Mouse (Mus musculus): ENCODE results near the gene Rnft2. TPM values are rescaled to one million over a fixed set of nuclear protein-coding genes. Genes with fewer than 3 reads are reported as not detected.
A peak's percentile ranks its signal among the peaks of the same experiment; 100 is the strongest.

The Rnft2 gene
- polyA plus RNA-seq, 1 experiment from 2014 or later = 12.7 TPM

GRCm38 (mm10) chr5:118199670-118200069 is 45.2 kb downstream of the Rnft2 start:
- 57% methylated on average over 5 of the region's 5 CpGs for WGBS
- H3K9me3 ChIP-seq (replicated peaks) = no peaks in the 10 kb centered on the region
- H3K4me1 ChIP-seq = no peaks in the 10 kb centered on the region
- no peak for ATAC-seq (ENCODE audit: low FRiP score)
- H3K9ac ChIP-seq (replicated peaks) = no peak overlapping the region
- H3K4me2 ChIP-seq = no peak overlapping the region
- H3K4me3 ChIP-seq (replicated peaks) = no peak overlapping the region
- H3K36me3 ChIP-seq = peaks cover 26% of the 10 kb centered on the region
- H3K27me3 ChIP-seq (replicated peaks) = no peaks in the 10 kb centered on the region
- no peak overlapping the region for H3K27ac ChIP-seq (replicated peaks)

DNA sequence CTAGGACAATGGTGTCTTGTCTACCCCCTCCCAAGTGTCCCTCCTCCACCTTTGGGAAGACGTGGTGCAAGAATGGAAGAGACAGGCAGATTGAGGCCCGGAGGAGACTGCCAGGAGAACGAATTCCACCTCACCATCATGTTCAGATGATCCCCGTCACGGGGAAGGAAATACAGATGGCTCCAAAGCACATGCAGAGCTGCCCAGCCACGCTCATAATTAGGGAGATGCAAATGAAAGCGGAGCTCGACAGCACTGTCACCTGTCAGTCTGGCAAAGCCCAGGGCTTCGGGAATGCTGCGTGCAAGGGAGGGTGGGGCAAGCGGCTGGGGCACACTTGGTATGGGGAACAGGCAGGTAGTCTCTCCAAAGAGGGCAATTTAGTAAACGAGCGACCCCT is 47.5 kb downstream of the Rnft2 start:
- Histone ChIP-seq H3K4me1 (peaks cover 7% of the 10 kb centered on the region; the same call in 1 of the 2 replicates), H3K4me3 (replicated peaks) (no peak overlapping the region), H3K27me3 (replicated peaks) (0 out of 2 replicates have a peak, but pooled peaks cover 3% of the 10 kb centered on the region), H3K9me3 (replicated peaks) (no peaks in the 10 kb centered on the region), H3K36me3 (peaks cover 24% of the 10 kb centered on the region), H3K27ac (replicated peaks) (no peak overlapping the region), H3K9ac (replicated peaks) (no peak overlapping the region), H3K4me2 (no peak overlapping the region)
- ATAC-seq (ENCODE audit: low FRiP score) = no peak
- whole genome bisulfite sequencing = 72% methylated on average over 13 of the region's 13 CpGs

GRCm38 (mm10) chr5:118192221-118192620 is 52.7 kb downstream of the Rnft2 start:
- H3K27me3 ChIP-seq (replicated peaks) = 0 out of 2 replicates have a peak, but pooled peaks cover 3% of the 10 kb centered on the region
- no peak for ATAC-seq (ENCODE audit: low FRiP score)
- no peaks in the 10 kb centered on the region for H3K36me3 ChIP-seq
- no peak overlapping the region for H3K4me3 ChIP-seq (replicated peaks)
- H3K9me3 ChIP-seq (replicated peaks) = no peaks in the 10 kb centered on the region
- H3K27ac ChIP-seq (replicated peaks) = no peak overlapping the region
- WGBS = 7% methylated on average over 18 of the region's 18 CpGs
- H3K4me1 ChIP-seq = peaks cover 13% of the 10 kb centered on the region
- H3K4me2 ChIP-seq = no peak overlapping the region
- H3K9ac ChIP-seq (replicated peaks) = no peak overlapping the region

GRCm38 (mm10) chr5:118190491-118190890 is 54.4 kb downstream of the Rnft2 start:
- ATAC-seq (ENCODE audit: low FRiP score) = no peak
- peaks cover 19% of the 10 kb centered on the region for H3K4me1 ChIP-seq
- 91% methylated on average over 9 of the region's 9 CpGs for WGBS

DNA sequence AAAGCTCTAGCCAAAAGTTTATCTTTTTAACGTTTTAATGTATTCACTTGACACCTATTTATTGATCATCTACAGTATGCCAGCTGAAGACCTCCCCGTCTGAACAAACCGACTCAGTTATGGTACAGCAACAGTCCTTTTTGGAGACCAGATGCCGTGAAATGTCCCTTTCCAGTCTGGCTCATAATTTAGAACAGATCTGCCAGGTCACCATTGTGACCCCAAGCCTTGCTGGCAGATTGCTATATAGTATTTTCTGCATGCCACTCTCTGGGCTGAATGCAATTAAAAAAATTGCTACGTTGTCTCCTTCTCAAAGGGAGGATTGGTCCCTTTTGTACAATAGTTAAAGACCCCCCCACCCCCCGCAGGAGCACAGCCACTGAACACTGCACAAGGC is 56.6 kb downstream of the Rnft2 start:
- H3K27me3 ChIP-seq (replicated peaks) = no peaks in the 10 kb centered on the region
- H3K4me1 ChIP-seq = peaks cover 19% of the 10 kb centered on the region
- H3K9me3 ChIP-seq (replicated peaks) = no peaks in the 10 kb centered on the region
- H3K4me3 ChIP-seq (replicated peaks) = no peak overlapping the region
- no peaks in the 10 kb centered on the region for H3K36me3 ChIP-seq
- 50% methylated on average over 6 of the region's 6 CpGs for WGBS
- H3K9ac ChIP-seq (replicated peaks) = no peak overlapping the region
- no peak for ATAC-seq (ENCODE audit: low FRiP score)
- no peak overlapping the region for H3K4me2 ChIP-seq
- H3K27ac ChIP-seq (replicated peaks) = no peak overlapping the region

More at GRCm38 (mm10) chr5:118190491-118190890, 54.4 kb downstream of the Rnft2 start:
- Histone ChIP-seq H3K27me3 (replicated peaks) (0 out of 2 replicates have a peak, but pooled peaks cover 3% of the 10 kb centered on the region), H3K9ac (replicated peaks) (no peak overlapping the region), H3K9me3 (replicated peaks) (no peaks in the 10 kb centered on the region), H3K36me3 (no peaks in the 10 kb centered on the region), H3K4me2 (no peak overlapping the region), H3K27ac (replicated peaks) (no peak overlapping the region), H3K4me3 (replicated peaks) (no peak overlapping the region)

- H3K27ac ChIP-seq (replicated peaks) = no peak overlapping the region
- H3K27me3 ChIP-seq (replicated peaks) = no peaks in the 10 kb centered on the region
- no peak for ATAC-seq (ENCODE audit: low FRiP score)
- WGBS = 56% methylated on average over 9 of the region's 9 CpGs
- H3K36me3 ChIP-seq = no peaks in the 10 kb centered on the region
- peaks cover 9% of the 10 kb centered on the region for H3K4me1 ChIP-seq
- H3K9me3 ChIP-seq (replicated peaks) = no peaks in the 10 kb centered on the region
- no peak overlapping the region for H3K4me3 ChIP-seq (replicated peaks)
- H3K9ac ChIP-seq (replicated peaks) = no peak overlapping the region
- no peak overlapping the region for H3K4me2 ChIP-seq
These were observed 57.8 kb downstream of the Rnft2 start for GRCm38 (mm10) chr5:118186903-118187633.

GRCm38 (mm10) chr5:118177640-118178039 is 67.3 kb downstream of the Rnft2 start:
- Histone ChIP-seq H3K27me3 (replicated peaks) (peaks cover 27% of the 10 kb centered on the region), H3K9me3 (replicated peaks) (no peaks in the 10 kb centered on the region)
- WGBS = 82% methylated on average over 7 of the region's 7 CpGs

GRCm38 (mm10) chr5:118175137-118175536 is 69.8 kb downstream of the Rnft2 start:
- peak overlapping the region; percentile 29; the same call in 1 of the 2 replicates for H3K4me3 ChIP-seq (replicated peaks)
- no peak overlapping the region for H3K27ac ChIP-seq (replicated peaks)
- H3K36me3 ChIP-seq = no peaks in the 10 kb centered on the region
- peak overlapping the region; percentile 57; the same call in 1 of the 2 replicates for H3K4me2 ChIP-seq
- H3K27me3 ChIP-seq (replicated peaks) = peaks cover 45% of the 10 kb centered on the region
- H3K4me1 ChIP-seq = peaks cover 29% of the 10 kb centered on the region
- WGBS = 38% methylated on average over 2 of the region's 2 CpGs
- H3K9me3 ChIP-seq (replicated peaks) = no peaks in the 10 kb centered on the region
- H3K9ac ChIP-seq (replicated peaks) = no peak overlapping the region
- ATAC-seq (ENCODE audit: low FRiP score) = no peak

More at GRCm38 (mm10) chr5:118177640-118178039, 67.3 kb downstream of the Rnft2 start:
- peaks cover 10% of the 10 kb centered on the region for H3K4me1 ChIP-seq
- no peak for ATAC-seq (ENCODE audit: low FRiP score)
- no peak overlapping the region for H3K27ac ChIP-seq (replicated peaks)
- no peak overlapping the region for H3K9ac ChIP-seq (replicated peaks)
- H3K4me3 ChIP-seq (replicated peaks) = no peak overlapping the region
- no peak overlapping the region for H3K4me2 ChIP-seq
- H3K36me3 ChIP-seq = no peaks in the 10 kb centered on the region

- H3K27me3 ChIP-seq (replicated peaks) = peaks cover 47% of the 10 kb centered on the region
- ATAC-seq (ENCODE audit: low FRiP score) = no peak
- no peaks in the 10 kb centered on the region for H3K9me3 ChIP-seq (replicated peaks)
- no peak overlapping the region; the same call in 1 of the 2 replicates for H3K9ac ChIP-seq (replicated peaks)
- peak overlapping the region; percentile 29 for H3K4me3 ChIP-seq (replicated peaks)
- H3K36me3 ChIP-seq = no peaks in the 10 kb centered on the region
- WGBS = under 1% methylated on average over 19 of the region's 22 CpGs
- peak overlapping the region; percentile 57 for H3K4me2 ChIP-seq
- peaks cover 30% of the 10 kb centered on the region for H3K4me1 ChIP-seq
- H3K27ac ChIP-seq (replicated peaks) = no peak overlapping the region
These were observed 70.5 kb downstream of the Rnft2 start for GRCm38 (mm10) chr5:118174310-118175009.

- H3K9ac ChIP-seq (replicated peaks) = no peak overlapping the region
- H3K27ac ChIP-seq (replicated peaks) = no peak overlapping the region
- WGBS = under 1% methylated on average over 27 of the region's 27 CpGs
- no peaks in the 10 kb centered on the region for H3K36me3 ChIP-seq
- peaks cover 38% of the 10 kb centered on the region for H3K4me1 ChIP-seq
- H3K9me3 ChIP-seq (replicated peaks) = no peaks in the 10 kb centered on the region
- H3K27me3 ChIP-seq (replicated peaks) = peaks cover 63% of the 10 kb centered on the region
- ATAC-seq (ENCODE audit: low FRiP score) = no peak
- H3K4me2 ChIP-seq = peak overlapping the region; percentile 99
- H3K4me3 ChIP-seq (replicated peaks) = peak overlapping the region; percentile 60
These were observed 72.7 kb downstream of the Rnft2 start for GRCm38 (mm10) chr5:118172078-118172723.

- Histone ChIP-seq H3K4me3 (replicated peaks) (peak overlapping the region; percentile 60), H3K27me3 (replicated peaks) (peaks cover 63% of the 10 kb centered on the region), H3K9ac (replicated peaks) (0 out of 2 replicates have a peak overlapping the region, but pooled peaks have one; percentile 26)
These were observed 73.3 kb downstream of the Rnft2 start for GRCm38 (mm10) chr5:118171665-118172064.

More at GRCm38 (mm10) chr5:118171665-118172064, 73.3 kb downstream of the Rnft2 start:
- WGBS = 1% methylated on average over 36 of the region's 36 CpGs
- peaks cover 38% of the 10 kb centered on the region for H3K4me1 ChIP-seq
- H3K9me3 ChIP-seq (replicated peaks) = no peaks in the 10 kb centered on the region
- peak overlapping the region; percentile 99 for H3K4me2 ChIP-seq
- no peak overlapping the region for H3K27ac ChIP-seq (replicated peaks)
- H3K36me3 ChIP-seq = no peaks in the 10 kb centered on the region
- no peak for ATAC-seq (ENCODE audit: low FRiP score)
